Mouse (Mus musculus) ovary, postnatal 10 days (tissue): Measurements from ENCODE around the gene Cped1.
"Not testable (repeated sequence)": the region's sequence is repeated elsewhere in the genome, so short reads cannot be mapped to it uniquely, and the experiment has no call there.

Experiments used
- DNase-seq: peaks from one replicate; pipeline ENCODE4 v3.0.0; 2022; ENCODE audit warnings: low spot score

Gene Cped1

DNA sequence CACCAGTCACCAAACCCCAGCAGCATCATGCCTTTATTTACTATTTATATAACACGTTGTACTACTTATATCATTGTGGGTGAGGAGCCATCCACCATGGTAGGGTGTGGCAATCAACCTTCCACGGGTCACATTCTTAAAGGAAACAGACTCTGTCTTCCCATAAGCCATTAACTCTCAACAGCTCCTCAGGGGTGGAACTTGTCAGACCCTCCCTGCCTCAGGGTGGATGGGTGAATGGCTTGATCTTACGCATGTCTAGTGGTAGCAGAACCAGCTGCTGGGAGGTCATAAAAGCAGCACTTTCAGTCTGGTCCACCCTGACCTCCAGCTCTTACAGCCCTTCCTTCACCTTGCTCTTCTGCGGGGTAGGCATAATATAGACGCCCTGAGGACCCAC, 100.3 kb downstream of the Cped1 start:
- no peak for DNase-seq

DNA sequence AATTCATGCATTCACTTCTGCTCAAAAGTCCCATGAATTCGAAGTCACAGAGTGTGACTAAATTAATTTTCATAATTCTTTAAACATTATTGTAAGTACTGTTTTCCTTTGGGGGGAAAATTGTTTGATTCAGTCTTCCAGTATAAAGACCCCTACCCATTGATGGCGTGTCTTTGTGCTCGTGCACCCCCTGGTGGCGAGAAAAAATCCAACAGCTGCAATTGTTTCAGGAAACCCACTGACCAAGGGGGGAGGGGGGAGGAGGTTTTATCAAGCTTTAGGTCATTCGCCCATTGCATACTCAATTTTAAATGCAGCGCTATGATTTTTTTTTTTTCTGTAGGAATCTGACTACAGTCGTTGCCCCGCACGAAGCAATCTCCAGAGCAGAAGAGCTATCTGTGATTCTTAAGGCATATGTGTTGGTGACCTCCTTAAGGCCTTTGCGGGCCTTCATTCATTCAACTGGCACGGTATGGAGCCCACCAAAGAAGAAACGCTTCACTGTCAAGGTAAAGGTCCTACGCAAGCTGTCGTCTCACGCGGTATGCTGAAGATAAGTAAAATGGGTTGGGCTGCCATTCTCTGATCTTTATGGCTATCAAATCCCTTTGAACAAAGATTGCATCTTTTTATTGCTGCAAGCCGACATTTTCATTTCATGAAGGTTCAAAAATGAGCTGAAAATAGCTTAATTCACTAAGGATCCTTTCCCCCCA, 102.8 kb downstream of the Cped1 start:
- no peak for DNase-seq

DNA sequence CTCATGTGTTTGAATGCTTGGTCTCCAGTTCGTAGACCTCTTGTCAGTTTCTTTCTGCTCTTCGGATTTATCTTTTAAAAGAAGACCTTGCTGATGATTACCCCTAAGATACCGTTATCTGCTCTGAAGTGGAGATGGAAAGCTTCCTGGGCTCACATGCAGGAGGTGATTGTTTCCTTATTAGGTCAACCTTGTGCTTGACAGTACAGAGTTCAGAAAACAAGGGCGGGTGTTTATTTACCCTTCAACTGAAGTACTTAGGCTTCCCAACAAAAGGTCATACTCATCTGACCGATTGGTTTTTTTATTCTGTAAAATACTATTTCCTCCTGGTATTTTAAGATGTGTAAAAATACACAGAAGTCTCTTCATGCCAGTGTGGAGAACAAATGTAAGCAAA, 106.1 kb downstream of the Cped1 start:
- DNase-seq: no peak

DNA sequence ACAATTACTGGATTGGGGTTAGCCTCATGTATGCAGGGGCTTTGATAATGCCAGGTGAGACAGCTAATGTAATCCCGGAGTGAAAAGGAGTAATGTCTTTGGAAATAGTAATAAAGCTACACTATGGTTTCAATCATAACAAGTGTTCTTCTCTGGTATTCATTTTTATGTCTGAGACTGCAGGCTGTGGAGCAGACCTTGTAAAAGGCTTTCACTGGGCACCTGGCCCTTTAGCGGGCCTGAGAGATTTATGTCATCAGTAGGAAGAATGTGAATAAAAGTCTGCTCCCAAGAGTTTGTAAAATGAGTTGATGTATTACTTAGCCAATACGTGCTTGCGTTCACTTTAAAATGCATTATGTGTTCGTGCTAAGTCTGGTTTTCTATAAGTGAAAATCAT, 108.1 kb downstream of the Cped1 start:
- no peak for DNase-seq

DNA sequence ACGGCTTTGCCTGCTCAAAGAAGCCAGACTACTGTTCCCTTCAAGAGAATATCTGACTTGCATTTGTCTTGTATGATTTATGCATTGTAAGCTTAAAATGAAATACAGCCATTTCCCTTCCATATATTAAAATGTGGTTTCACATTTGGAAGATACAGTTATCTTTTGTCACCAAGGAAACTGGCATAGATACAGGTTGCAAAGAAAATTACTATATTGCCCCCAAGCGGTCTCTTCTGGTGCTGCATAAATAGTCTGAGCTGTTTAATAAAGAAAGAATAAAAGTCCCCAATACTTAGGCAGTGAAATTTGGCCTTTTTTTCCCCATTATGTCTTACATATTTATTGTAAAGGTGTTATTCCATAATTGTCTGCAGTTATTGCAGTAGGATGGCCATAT, 112.0 kb downstream of the Cped1 start:
- DNase-seq: no peak

DNA sequence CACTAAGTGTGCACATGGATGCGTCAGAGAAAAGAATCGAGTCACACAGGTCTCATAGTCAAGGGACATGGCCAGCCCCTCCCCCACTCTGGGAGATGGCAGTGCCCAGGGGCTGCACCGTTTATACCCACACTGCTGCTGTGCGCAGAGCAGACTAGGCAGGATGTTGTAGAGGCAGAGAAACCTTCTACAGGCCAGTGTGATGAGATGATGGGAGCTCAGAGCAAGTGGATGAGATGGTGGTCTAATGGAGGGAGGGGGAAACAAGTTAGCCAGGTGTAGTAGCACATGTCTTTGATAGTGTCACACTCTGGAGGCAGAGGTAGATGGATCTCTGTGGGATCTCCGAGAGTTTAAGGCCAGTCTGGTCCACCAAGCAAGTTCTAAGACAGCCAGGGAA, 114.1 kb downstream of the Cped1 start:
- no peak for DNase-seq

DNA sequence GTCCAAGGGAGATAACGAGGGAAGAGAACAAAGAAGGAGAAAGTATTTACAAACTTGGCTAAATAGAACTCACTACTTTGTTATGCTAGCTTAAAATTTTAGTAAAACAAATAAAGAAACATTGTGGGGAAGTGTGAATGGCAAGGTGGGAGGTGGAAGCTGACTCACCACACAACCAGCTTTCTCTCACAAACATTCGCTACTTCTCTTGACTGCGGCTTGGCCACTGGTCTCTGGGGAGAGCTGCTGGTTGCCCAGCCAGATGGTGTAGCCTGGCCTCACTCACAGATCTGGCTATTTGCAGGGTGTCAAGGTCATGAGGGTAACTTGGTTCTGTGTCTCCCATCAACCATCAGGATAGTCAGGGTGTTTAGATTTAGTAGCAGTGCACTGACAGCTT, 116.2 kb downstream of the Cped1 start:
- DNase-seq: no peak

DNA sequence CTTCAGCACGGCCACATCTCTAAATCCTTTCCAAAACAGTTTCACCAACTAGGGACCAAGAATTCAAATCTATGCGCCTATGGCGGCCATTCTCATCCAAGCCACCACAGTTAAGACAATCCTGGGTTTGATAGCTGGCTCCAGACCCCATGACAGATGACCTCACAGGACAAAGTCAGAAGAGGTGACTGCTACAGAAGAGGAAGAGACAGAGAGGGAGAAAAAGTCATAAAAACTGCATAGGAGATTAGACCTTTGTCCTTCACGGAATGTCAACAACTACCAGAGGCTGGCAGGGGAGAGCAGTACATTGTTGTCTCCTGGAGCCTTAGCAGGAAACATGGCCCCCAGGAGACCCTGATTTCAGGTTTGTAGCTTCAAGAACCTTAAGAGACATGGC, 117.0 kb downstream of the Cped1 start:
- no peak for DNase-seq

DNA sequence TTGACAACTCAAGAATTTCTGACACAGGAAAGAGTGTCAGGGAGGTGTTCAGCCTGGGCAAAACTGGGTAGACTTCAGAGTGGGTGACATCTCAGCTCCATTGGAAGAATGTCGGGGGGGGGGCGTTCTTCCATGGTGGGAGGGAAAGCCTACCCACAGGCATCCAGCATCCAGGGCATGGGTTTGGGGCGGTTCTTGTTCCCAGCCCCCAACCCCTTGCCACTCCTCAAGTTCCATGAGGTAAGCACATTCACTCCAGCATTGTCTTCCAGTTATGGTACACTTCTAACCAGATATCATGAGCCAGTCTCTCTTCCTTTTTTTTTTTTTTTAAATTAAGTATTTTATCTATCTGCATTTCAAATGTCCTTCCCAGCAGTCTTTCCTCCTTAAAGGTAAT, 118.0 kb downstream of the Cped1 start:
- DNase-seq: no peak

DNA sequence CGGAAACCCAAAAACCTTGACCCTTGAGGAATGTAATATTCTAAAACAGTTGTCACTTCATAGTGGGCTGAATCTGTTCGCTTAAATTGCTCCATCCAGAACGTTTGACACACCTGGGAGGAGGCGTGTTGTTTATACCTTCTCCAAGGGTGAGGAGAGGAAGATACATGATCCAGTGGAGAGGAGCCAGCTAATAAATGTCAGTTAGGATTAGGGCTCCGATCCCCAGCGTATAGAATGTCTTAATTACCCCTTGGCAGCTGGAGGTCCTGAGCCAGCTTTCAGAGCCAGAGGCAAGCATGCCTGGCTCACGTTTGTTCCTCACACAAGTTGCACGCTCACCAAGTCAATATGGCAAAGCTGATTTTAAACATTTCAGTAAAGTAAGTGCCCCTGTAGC, 118.5 kb downstream of the Cped1 start:
- DNase-seq: no peak

DNA sequence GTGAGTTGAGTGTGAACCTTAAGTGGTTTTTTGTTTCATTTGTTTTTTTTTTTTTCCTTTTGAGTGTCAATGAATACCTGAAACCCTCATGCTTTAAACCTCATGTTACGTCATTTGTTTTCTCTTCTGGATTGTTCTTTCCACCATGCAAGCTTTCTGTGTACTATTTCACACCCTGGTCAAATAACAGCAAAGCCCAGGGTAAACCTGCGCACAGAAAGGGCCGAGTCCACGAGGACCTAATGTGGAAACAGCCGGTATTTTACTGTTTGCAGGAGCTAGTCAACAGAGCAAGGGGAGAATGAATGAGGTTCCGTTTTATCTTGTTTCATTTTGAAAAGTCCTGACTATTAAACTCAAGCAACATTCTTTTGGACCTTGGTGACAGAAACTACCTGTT, 128.4 kb downstream of the Cped1 start:
- no peak for DNase-seq

DNA sequence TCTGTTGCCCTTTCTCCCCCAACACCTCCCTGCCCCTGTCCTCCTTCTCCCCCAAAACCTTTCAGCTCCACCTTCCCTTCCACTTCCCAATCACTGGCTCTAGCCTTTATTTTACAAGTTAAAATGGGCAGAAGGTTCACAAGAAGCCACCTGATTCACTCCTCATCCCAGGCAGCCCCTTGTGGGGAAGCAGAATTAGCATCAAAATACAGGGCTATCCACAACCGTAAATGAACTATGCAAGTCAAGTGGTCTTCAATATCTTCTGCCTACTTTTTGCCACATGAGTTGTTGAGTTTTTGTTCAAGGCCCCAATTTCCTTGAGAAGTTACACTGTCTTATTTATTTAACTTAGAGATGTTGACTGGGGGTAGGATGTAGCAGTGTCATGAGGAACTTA, 131.0 kb downstream of the Cped1 start:
- no peak for DNase-seq

DNA sequence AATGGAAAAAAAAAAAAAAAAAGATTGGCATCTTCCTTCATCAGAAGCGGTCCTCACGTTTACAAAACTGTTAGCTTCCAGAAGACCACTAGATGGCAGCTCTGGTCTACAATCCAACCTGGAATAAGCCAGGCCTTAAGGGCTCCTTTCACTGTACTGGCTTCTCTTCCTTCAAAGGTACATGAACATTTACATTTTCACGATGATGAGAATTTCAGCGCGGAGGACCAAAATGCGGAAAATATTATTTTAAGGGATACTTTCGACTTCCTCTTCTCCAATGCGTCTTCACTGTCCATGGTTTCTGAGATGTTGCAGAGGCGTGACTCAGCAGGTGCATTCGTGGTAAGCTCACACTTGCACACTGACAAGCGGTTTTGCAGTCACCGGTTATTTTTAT, 136.4 kb downstream of the Cped1 start:
- no peak for DNase-seq

DNA sequence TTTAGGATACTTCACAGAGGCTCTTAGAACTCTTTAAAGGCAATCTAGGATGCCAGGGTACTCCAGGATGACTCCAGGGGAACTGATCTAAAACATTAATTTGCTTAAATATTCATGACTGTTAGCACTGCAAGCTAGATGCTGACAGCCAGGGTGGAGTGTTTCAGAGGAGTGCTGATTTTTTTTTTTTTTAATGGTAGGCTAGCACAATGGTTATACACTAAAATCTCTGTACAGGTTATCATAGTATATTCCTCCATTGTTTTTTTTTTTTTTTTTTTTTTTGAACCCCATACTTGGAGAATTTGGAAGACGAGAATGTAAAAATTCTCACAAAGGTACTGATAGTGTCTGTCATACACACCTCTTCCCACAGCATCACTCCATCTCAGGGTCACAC, 137.0 kb downstream of the Cped1 start:
- no peak for DNase-seq

DNA sequence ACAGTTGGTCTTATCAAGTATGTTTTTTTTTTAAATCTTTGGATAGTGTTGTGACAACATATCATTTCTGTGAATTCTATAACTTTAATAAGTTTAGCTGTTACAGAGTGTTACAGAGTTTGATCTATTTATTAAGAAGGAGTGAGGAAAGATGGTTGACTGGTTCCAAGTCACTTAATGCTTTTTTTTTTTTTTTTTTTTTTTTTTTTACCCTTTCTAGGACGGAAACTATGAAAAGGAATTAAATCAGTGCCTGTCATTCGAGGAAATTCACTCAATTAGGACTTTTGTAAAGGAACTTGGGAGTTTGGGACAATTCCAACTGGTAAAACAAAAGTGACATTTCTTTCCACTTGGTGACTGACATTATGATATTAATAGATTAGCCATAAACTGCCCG, 137.6 kb downstream of the Cped1 start:
- DNase-seq: no peak

DNA sequence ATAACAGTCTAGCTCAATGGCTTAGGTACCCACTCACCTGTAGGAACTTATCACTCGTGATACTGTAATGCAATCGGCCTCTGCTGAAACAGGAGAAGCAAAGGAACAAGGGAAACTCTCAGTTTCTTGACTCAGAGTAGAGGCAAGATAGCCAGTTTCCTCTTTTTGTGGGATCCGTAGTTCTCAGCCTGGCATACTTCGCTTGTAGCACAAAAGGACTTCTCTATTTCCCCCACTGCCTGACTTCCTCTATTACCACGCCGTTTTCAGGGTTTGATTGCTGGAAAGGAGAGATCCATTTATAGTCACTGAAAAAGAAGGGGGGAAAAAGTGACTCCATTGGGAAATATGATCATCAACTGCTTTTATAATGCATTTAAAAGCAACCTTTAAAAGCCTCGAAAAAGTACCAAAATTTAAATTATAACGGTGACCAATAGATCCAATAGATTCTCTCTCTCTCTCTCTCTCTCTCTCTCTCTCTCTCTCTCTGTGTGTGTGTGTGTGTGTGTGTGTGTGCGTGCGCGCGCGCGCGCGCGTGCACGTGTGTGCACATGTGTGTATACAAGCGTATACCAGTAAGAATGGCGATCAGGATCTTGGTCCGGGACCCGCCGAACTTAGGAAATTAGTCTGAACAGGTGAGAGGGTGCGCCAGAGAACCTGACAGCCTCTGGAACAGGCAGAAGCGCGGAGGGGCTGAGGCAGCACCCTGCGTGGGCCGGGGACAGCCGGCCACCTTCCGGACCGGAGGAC, 139.0 kb downstream of the Cped1 start:
- DNase-seq: not testable (repeated sequence)

DNA sequence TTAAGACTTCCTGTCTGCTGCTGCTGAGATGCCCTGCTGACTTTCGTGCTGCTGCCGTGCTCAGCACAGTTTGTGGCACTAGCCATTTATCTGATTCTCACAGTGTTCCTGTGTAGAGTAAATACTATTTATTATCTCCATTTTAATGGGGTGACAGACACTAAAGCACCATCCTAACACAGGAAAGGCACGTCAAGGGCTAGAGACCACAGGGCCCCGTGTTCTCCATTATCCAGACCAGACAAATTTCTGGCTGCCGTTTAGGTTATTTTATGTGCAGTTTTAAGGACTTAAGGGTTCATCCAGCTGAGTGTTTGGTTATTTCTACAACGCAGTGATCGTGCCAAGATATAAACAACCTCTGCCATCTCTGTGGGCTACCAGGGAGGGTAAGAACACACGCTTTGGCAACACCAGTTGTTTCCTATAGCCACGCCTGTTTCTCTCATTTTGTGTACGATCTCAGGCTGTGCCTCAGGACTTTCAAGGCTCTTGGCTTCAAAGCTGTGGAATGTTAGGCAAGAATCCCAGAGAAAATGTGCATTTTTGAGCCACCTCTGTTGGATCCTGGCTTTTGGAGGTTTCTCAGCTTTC, 149.4 kb downstream of the Cped1 start:
- DNase-seq: no peak

DNA sequence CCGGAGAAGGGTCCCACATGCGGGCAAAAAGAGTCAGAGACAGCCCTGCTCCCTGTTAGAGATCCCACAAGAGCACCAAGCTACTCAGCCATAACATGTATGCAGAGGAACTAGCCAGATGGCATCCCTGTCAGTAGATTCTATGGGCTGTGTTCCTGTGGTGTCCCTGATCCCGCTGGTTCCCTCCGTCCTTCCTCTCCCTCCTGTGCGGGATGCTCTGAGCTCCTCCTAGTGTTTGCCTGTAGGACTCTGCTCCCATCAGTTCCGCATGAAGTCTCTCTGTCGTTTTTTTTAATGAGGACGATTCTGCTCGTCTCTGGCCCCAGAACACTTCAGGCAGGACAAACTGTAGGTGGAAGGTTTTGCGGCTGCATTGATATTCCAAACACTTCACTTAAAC, 151.1 kb downstream of the Cped1 start:
- no peak for DNase-seq

DNA sequence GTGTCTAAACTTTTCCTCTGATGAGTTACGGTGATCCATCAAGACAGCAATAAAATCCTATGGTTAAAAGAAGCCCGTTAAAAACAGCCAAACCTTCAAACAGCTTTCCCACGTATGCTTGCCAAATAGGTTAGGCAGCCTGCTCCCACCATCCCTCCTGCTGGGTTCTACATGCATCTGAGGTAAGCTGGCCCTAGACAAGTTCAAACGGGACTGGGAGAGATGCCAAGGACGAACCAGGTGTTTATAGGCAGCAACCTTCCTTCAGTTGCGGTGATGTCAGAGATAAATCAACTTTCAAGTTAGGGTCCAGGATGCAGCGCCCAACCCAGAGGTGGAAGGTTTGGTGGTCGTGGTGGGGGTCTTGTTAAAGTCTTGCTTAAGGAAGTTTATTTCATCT, 155.1 kb downstream of the Cped1 start:
- no peak for DNase-seq

DNA sequence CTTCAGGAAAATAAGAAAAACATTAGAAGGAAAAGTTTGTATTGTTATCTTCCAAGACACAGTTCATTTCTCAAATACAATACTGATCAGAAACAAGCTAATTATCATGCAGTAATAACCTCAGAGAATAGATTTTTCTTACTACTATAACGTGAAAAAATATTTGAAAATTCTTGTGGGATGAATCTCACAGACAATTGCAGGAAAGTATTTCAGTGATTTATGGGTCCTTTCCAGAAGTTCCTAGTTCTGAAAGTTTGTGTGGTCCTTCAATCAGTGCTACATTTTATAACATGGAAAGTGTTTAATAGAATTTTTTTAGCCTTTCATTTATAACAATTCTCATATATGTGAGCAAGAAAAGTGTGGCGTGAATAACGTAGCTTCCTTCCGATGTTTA, 161.5 kb downstream of the Cped1 start:
- DNase-seq: no peak

DNA sequence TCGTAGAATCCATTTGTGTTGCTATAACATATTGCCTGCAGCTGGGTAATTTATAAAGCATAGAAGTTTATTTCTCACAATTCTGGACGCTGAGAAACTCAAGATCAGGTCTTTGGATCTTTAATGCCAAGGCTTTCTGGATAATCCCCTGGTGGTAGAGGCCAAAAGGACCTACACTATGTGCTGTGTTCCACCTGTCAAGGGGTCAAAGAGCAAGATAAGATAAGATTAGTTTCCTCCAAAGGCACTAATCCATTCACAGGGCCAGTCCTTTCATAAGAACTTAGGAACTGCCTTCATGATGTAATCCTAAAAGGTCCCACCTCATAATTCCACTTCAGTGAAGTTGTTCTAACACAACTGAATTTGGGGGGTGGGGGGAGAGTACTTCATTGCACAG, 162.8 kb downstream of the Cped1 start:
- no peak for DNase-seq

DNA sequence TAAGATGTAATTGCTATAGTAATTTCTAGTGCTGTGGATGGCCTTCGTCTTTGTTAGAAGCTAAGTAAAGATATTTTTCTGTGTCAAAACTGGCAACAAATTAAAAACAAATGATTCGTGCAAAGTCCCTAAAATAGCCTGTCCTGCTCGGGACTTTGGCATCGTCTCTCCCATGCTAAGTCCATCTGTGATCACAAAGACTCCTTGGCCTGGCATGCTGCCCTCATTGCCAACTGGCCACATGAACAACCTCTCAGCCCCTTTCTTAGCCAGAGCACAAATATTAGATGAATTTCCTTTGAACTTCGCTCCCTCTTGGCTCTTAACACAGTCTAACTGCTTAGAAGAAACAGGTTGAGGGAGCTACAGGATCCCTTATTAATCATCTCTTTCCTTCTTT, 171.7 kb downstream of the Cped1 start:
- no peak for DNase-seq

DNA sequence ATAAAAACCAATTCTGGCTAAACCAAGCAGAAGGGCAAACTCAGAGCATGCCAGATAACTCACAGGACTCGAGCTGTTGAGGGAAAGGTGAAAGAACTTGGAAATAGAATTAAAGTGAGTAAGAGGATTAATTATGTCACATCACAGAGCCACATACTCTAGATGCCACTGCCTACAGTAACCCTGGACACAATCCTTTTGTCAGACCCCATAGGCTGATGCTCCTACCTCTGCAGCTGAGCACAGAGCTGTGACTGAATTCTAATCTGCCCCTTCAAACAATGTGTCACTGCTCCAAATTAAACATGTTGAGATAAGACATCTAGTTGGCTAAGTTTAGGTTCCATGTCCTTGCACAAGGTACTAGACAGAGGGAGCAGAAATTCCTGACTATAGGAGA, 176.2 kb downstream of the Cped1 start:
- no peak for DNase-seq

DNA sequence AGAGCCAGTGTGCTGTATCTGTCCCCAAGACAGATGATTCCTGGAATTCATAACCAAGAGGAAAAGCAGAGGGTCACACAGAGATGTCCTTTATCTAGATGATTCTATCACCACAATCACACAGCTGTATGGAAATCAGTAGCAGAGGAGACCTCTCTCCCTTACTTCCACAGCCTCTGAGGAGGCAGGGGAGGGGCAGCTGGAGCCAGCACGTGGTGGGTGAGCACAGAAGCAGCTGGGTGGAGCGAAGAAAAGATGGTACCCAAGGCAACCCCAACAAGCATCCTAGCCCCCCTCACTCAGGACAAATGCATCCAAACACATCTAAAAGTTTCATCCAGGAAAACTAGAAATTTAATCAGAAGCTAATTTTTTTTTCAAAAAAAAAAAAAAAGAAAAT, 182.7 kb downstream of the Cped1 start:
- no peak for DNase-seq
